Mouse (Mus musculus): Measurements from ENCODE around the gene Mmp9.

Gene Mmp9

GRCm38 (mm10) chr2:164991808-164992207, 51.2 kb downstream of the Mmp9 start:
- DNase-seq (ENCODE audit: low spot score in 2 of 2), result no peak

- no peak for DNase-seq (ENCODE audit: low spot score in 2 of 2)
Measured at GRCm38 (mm10) chr2:164994156-164994555, 53.6 kb downstream of the Mmp9 start.

- DNase-seq (ENCODE audit: low spot score in 2 of 2), result no peak
Measured at GRCm38 (mm10) chr2:164994659-164995428, 54.3 kb downstream of the Mmp9 start.

- no peak for DNase-seq (ENCODE audit: low spot score in 2 of 2)
Measured at GRCm38 (mm10) chr2:164995976-164996375, 55.4 kb downstream of the Mmp9 start.

- no peak for DNase-seq (ENCODE audit: low spot score in 2 of 2)
Measured at GRCm38 (mm10) chr2:164996848-164997720, 56.5 kb downstream of the Mmp9 start.

- no peak for DNase-seq (ENCODE audit: low spot score in 2 of 2)
Measured at GRCm38 (mm10) chr2:164997721-164998428, 57.3 kb downstream of the Mmp9 start.

GRCm38 (mm10) chr2:165001958-165002357, 61.4 kb downstream of the Mmp9 start:
- no peak for DNase-seq (ENCODE audit: low spot score in 2 of 2)

GRCm38 (mm10) chr2:165003108-165003507, 62.5 kb downstream of the Mmp9 start:
- DNase-seq (ENCODE audit: low spot score in 2 of 2), result no peak

- DNase-seq (ENCODE audit: low spot score in 2 of 2), result no peak
Measured at GRCm38 (mm10) chr2:165004237-165004636, 63.7 kb downstream of the Mmp9 start.
